Mouse (Mus musculus) thymus, postnatal 0 days (tissue): ENCODE measurements around the gene Ccdc194. TPM values are rescaled to one million over a fixed set of nuclear protein-coding genes. Genes with fewer than 3 reads are reported as not detected.
"Not testable (repeated sequence)": the region's sequence is repeated elsewhere in the genome, so short reads cannot be mapped to it uniquely, and the experiment has no call there.

Experiments
- DNase-seq: peaks from one replicate; pipeline ENCODE4 v3.0.0-alpha.2; 2015; ENCODE audit warnings: low spot score
- polyA plus RNA-seq: library from polyadenylated mRNA; unstranded; fragments of >200 nt; fragmentation: Nextera tagmentation; extraction: Ambion mirVana; gene quantifications from 2 replicates; pipeline ENCODE4 v1.2.1, GENCODE M21; 2015

Gene Ccdc194
- polyA plus RNA-seq, 1 experiment from 2014 or later: 0.08 TPM

DNA sequence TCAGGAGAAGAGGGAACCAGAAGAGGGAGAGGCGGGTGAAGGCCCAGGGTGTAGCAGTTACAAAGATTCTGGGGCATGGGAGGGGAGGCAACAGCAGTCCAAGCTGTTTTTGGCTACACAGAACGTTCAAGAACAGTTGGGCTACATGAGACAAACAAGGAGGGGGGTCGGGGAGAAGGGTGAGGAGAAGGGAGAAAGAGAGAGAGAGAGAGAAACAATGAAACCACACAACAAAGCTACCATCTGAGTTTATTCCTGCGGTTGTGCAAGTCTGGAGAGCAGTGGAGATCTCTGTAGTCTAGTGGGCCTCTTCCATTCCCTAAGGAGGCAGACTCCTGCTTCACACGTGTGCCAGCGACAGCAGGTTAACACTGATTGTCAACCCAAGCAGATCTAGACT, 28.5 kb upstream of the Ccdc194 start:
- DNase-seq: peak; percentile 1

GRCm38 (mm10) chr8:71552770-71553169, 27.3 kb upstream of the Ccdc194 start:
- DNase-seq: no peak

- peak; percentile 63 for DNase-seq
These were observed 25.2 kb upstream of the Ccdc194 start for GRCm38 (mm10) chr8:71550754-71551153.

DNA sequence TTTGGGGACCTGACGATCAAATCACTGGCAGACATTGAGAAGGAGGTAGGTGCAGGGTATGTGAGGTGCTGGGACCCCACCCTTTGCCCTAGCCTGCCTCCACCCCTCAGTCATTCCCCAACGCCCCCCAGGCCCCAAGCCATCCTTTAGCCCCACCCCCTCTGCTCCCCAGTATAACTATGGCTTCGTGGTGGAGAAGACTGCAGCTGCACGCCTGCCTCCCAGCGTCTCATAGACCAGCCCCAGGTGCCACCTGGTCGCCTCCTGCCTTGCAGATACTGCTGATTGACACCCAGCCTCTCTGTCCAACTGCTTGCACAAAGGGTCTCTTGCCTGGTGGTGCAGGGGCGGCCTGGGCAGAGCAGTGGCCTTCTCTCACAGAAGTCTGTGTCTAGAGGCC, 22.1 kb upstream of the Ccdc194 start:
- DNase-seq: peak; percentile 75

GRCm38 (mm10) chr8:71545053-71545452, 19.5 kb upstream of the Ccdc194 start:
- DNase-seq: no peak

GRCm38 (mm10) chr8:71543755-71544154, 18.2 kb upstream of the Ccdc194 start:
- no peak for DNase-seq

DNA sequence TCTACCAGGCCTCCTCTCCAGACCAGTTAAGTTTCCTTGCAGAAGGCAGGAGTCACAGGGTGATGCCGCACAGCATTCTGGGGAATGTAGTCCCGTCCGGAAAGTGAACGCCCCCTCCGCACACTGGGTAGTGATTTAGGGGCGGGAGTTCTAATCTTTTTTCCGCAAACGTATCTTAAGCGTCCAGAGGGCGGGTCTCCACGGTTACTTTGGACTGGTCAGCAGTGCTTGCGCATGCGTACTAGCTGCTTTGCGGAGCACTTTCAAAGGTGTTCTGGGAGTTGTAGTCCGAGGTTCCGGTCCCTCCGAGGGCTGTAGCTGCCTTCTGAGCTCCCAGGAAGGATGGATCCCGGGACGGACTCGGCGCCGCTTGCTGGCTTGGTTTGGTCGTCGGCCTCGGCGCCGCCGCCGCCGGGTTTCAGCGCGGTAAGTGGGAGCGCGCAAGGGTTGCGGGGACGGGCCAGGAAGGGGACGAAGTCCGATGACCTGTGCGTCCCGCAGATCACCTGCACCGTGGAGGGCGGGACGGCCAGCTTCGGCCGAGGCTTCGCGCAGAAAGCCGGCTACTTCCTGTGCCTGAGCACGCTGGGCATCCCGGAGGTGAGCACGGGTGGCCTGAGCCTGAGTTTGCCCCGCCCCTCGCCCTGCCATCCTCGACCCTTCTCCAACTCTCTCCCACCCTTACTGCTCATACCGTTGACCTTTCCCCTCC, 17.3 kb upstream of the Ccdc194 start, which contains the start of gene Mvb12a:
Mvb12a (plus strand) TSS at position 291 of the 712 bp plus-strand sequence.
- peak; percentile 92 for DNase-seq

GRCm38 (mm10) chr8:71537028-71537867, 11.7 kb upstream of the Ccdc194 start, which contains the start of gene Bst2:
Gene Bst2, minus strand, starts transcription at chr8:71537456.
- DNase-seq: peak; percentile 91

GRCm38 (mm10) chr8:71535663-71536062, 10.2 kb upstream of the Ccdc194 start:
- peak; percentile 65 for DNase-seq

DNA sequence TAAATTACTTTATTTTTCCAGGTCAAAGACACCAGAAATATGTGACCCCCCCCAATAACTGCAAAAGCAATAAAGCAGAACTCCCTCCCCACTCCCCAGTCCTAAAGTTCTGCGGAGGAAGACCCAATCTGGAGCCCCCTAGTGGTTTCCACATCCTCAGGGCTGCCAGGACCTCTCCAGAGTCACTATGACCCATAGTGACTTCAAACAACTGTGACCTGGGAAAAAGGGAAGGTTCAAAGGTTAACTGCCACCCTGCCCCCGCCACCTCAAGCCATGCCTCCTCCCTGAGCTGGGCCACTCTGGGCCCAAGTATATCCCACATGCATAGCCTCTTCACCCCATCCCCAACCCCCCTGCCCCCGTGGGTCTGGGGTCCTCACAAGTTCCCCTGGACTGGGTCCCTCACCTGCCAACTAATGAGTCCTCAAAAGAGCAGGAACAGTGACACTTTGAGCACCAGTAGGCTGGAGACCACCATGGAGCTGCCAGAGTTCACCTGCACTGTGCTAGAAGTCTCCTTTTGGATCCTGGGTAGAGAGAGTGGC, 8.8 kb upstream of the Ccdc194 start:
- DNase-seq: no peak

- DNase-seq: not testable (repeated sequence)
These were observed 5.4 kb upstream of the Ccdc194 start for GRCm38 (mm10) chr8:71530735-71531467.

DNA sequence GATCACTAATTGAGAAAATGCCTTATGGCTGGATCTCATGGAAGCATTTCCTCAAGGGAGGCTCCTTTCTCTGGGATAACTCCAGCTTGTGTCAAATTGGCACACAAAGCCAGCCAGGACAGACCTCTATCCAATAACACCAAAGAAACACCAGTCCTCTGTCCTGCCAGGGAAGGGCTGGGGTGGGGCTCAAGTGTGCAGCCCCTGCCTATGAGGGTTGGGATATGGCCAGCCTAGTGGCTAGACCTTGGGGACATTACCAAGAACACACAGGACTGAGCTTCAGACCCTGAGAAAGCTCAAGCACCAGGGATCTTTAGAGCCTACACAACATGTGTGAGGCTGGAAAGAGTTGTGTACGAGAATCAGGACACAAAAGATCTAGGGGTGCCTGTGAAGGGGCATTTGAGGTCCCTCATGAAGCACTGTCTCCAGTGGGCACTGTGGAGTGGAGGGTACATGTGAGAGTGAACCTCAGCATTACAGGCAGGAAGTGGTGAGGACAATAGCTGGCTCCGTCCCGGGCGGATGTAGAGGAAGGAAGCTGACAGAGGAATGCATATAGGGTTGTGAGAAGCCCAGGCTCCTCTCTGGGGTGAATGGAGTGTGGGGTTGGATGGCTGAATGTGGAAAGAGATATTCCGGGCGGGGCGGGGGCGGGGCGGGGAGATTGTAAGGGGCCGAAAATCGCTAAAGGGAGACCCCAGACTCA, 3.0 kb upstream of the Ccdc194 start:
- DNase-seq: peak; percentile 77

DNA sequence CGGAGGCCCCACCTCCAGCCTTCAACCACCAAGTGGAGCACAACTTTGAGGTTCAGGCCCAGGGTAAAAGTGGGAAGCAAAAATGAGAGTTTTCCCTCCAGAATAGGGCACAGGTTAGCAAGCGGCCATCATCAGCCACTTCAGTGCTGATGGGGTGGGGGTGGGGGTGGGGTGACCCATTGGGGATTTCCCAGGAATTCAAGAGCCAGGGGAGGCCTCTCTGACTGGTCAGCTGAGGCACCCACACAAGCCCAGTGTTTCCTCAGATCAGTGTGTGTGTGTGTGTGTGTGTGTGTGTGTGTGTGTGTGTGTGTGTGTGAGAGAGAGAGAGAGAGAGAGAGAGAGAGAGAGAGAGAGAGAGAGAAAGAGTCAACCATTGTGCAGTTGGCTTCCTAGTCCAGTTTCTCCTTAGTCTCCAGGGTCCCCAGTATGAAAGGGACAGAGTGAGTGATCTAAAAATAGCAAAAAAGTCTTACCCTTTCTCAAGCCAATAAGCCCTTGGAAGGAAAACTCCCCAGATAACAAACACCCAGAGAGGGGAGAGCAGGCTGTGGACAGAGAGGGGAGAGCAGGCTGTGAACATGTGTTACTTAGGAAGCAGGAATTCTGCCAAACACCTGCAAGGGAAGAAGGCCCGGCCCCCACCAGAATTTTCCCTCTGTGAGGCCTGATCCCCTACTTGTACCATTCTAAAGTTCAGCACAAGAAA, 1.8 kb upstream of the Ccdc194 start:
- no peak for DNase-seq

DNA sequence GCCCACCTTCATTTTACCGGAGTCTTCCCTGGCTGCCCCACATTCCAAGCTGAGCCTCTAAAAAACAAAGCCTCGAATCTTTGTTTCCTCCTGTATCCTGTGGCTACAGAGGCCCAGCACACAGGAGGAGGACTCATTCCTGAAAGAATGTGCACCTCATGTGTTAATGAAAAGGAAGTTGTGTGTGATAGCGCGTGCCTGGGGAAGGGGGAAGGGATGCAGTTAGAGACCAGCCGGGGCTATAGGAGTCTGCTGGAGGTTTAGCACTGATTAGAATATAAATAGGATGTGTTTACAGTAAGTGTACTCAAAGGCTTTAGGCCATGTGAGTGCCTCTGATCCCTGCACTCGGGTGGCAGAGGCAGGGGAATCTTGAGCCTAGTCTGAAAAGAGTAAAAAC, 761 bp upstream of the Ccdc194 start:
- DNase-seq: no peak

GRCm38 (mm10) chr8:71521634-71522033, 3.9 kb downstream of the Ccdc194 start:
- peak; percentile 92 for DNase-seq

DNA sequence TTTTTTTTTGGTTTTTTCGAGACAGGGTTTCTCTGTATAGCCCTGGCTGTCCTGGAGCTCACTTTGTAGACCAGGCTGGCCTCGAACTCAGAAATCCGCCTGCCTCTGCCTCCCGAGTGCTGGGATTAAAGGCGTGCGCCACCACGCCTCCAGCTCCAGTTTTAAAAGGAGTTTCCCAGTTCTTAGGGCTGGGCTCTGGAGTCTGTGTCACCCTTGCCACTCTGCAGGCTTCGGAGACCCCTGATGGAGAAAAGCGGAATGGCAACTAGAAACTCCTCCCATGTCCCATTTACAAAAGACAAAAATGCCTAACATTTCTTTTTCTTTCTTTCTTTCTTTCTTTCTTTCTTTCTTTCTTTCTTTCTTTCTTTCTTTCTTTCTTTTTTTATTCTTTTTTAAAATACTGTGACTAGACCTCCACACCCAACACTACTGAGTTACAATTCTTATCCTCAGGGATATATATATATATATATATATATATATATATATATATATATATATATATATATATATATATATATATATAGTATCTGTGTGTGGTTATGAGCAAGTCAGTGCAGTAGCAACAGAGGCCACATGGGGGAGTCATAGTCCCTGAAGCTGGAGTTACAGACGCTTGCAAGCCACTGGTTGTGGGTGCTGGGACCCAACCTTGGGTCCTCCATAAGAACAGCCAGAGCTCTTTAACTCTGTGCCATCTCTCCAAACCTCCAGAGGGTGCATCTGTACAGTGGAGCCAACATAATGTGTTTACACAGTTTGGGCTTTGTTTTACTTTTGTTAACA, 6.3 kb downstream of the Ccdc194 start:
- peak; percentile 70 for DNase-seq

DNA sequence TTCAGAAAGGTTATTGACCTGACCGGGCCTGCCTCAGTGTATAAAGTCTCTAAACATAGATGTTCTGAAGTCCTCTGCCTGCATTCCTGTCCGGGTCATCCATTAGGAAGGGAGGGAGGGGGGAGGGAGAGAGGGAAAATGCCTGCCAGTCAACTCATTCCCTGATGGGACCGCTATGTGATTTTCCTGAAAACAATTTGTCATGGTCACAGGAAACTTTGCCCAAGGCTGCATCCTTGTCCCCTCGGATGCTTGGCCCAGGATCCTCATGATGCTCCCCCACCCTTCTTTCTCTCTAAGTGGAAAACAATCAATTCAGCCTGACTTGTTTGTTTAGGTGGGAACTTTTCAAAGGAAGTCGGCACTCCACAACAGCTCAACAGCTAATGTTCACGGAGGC, 8.7 kb downstream of the Ccdc194 start:
- DNase-seq: no peak

DNA sequence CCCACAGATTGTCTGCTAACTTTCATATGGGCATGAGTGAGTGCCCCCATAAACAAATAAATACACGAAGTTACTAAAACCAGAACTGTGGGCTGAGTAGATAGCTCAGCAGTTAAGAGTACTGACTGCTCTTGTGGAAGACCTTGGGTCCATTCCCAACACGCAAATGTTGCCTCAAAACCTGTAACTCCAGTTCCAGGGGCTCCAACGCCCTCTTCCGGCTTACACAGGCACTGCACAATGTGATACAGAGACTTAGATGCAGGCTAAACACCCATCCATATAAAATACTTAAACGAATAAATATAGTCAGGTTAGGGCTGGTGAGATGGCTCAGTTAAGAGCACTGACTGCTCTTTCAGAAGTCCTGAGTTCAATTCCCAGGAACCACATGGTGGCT, 10.5 kb downstream of the Ccdc194 start:
- no peak for DNase-seq

GRCm38 (mm10) chr8:71513018-71513754, 12.3 kb downstream of the Ccdc194 start:
- DNase-seq: no peak
